Mouse (Mus musculus) embryo, embryonic 10.5 days (tissue): Measurements from ENCODE around the gene P4hb.
"Not testable (repeated sequence)": the region's sequence is repeated elsewhere in the genome, so short reads cannot be mapped to it uniquely, and the experiment has no call there.

Experiments
- DNase-seq: peaks from one replicate; pipeline ENCODE4 v3.0.0-alpha.2; 2015; ENCODE audit warnings: low spot score

Gene P4hb

DNA sequence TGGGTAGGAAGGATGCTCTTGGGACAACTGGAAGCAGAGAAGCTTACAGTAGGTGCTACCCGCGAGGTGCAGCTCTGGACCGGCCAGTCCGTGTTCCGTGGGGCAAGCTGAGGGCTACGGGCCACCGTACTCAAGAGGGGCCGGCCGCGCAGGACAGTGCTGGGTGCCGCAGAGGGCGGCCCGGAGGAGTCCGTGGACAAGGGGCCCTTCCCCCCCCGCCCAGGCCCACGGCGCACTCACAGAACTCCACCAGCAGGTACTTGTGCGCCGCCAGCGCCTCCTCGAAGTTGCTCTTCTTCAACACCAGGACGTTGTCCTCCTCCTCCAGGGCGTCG is 669 bp downstream of the P4hb start:
- no peak for DNase-seq

- DNase-seq = no peak
These were observed 1.2 kb downstream of the P4hb start for GRCm38 (mm10) chr11:120571754-120572416.

GRCm38 (mm10) chr11:120571122-120571521 is 1.9 kb downstream of the P4hb start:
- DNase-seq = no peak

- no peak for DNase-seq
These were observed 4.7 kb downstream of the P4hb start for GRCm38 (mm10) chr11:120568324-120568723.

DNA sequence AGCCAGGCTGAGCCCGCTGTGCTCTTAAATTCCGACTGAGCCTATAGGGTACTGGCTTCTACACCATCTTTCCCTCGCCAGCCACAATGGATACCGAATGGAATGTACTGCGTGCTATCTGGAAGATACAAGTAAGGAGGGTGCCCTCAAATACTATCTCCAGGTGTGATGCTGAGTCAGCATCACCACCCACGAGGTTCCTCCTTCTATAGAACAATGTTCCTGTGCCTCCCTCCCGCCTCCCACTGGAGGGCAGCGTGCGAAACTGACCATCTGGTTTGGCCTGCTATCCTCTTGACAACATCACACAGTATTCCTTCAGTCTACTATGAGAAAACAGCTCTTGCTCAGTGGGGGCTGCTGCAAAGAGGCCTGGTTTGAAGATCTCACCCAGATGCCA is 7.9 kb downstream of the P4hb start:
- no peak for DNase-seq

DNA sequence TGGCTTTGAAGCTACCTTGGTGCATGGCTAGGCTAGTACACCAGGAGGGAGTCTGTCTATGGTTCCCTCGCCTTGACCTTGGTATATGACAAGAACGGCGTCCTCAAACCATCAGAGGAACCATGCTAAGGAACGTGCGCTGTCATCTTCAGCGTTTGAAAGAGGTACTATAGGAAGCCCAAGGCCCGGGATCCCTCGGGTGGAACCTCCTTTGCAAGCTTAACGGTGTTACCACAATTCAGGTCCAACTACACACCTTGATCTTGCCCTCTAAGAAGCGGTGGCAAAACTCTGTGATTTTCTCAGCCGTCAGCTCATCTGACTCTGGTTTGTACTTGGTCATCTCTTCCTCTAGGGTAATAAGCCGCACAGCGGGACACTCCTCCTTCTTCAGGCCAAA is 10.1 kb downstream of the P4hb start:
- DNase-seq = no peak

DNA sequence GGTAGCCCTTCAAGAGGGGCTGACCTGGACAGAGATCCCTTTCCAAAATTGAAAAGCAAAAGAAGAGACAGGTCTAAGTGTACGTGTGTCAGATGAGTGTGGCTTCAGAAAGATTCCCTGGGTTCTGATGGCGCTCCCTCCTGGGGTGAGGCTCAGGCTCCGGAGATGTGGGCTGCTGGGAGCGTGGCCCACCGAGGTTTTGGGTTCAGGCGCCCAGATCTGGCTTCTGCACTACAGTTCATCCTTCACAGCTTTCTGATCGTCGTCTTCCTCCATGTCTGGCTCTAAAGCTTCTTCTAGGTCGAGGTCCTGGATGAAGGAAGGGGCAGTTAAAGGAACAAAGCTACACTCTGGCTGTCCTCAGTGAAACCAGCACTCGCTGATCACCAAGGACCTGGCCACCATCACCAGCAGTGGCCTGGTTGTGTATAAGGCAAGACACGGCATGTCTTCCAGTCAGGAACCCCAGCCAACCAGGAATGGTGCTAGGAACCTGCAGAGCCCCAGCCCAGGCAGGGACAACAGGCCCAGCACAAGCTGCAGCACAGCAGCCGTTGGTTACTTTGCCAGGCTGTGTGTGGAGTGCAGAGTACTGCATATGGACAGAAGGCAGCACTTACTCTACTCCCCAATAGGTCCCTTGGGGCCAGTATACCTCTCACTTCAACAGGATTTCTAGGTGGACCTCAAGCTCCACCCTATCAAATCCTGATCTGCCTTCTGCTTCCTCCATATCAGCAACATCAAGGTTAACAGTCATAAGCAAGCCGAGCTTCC is 11.9 kb downstream of the P4hb start:
- no peak for DNase-seq

DNA sequence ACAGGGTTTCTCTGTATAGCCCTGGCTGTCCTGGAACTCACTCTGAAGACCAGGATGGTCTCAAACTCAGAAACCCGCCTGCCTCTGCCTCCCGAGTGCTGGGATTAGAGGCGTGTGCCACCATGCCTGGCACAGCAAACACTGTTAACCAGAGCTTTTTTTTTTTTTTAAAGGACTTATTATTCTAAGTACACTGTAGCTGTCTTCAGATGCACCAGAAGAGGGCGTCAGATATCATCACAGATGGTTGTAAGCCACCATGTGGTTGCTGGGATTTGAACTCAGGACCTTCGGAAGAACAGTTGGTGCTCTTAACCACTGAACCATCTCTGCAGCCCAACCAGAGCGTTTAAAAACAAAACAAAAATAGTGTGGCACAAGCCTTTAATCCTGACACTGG is 14.2 kb downstream of the P4hb start:
- not testable (repeated sequence) for DNase-seq

DNA sequence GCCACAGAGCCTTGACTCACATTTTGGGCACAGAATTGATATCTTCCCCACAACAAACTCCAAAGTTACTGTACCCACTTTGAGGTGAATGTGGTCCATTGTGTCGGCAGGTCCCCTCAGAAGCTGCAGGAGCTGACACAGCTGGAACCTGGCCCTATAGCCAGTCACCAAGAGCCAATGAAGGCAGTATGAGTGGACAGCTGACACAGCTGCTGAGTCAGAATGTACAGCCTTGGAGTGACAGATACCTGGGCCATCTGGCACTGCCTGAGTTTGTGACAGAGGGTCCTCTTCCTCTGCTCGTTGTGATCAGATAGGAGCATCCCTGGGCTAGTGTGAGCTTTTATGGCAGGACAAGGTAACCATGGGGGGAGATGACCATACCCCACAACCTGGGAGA is 17.8 kb downstream of the P4hb start:
- no peak for DNase-seq

DNA sequence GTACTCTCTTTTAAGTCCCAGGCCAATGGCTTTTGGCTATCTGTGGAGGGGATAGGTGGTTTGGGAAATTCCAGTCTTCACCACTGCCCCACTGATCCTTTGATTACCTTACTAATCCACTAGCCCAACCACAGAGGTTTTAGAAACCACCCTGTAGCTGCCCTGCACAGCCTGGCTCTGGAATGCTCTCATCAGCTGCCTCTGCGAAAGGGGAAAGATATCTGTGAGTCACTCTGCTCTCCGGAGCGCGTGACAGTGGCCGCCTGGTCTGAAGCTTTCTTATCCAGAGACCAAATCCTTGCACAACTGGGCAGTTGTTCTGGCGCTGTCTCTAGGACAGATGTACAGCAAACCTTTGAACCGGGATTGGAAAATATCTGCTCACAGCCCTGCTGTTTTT is 18.2 kb downstream of the P4hb start:
- DNase-seq = no peak

DNA sequence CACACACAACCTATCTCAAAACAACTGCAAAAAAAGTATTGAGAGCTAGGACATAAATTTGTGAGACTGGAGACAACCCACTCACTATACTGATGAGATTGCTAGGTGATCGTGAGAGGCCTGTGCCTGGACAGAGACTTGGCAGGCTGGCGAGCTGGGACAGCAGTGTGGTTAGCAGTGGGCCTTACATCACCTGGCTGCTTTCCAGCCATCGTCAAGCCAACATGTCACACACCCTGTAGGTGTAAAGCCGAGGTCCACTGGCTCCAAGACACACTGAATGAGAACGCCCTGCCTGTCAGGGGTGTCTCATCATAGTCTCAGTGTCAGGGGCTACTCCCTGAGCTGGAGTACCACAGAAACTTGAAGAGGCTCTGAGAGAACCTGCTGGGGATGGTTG is 20.3 kb downstream of the P4hb start:
- no peak for DNase-seq

DNA sequence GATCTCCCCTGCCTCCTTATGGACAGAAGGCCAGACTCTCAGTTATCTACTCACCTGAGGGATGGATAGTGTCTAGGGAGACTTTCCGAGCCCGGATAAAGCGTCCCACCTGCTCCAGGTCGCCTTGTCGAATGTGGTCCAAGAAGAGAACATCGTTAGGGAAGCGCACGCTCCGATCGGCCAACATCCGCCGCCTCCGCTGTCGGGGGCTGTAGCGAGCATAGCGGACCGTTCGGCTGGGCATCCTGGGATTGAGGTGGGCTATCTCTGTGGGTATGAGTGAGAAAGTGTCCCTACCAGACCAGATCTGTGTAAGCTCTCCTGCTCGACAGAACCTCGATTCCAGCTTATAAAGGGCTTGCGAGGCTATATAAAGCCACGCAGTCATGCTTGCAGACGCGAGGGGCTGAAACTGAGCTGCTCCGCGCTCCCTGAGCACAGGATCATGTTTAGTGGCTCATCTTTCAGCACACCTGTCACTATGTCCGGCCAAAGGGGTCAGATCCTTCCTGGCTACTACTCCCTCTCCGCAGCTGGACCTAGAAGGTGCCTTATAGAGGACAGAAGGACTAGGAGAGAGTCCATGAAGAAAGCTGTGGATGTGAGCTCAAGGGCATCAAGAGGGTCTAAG is 22.1 kb downstream of the P4hb start, which contains the start of gene Ppp1r27:
TSS of gene Ppp1r27 (minus strand) at position 323 of the 631 bp plus-strand sequence.
- no peak for DNase-seq

DNA sequence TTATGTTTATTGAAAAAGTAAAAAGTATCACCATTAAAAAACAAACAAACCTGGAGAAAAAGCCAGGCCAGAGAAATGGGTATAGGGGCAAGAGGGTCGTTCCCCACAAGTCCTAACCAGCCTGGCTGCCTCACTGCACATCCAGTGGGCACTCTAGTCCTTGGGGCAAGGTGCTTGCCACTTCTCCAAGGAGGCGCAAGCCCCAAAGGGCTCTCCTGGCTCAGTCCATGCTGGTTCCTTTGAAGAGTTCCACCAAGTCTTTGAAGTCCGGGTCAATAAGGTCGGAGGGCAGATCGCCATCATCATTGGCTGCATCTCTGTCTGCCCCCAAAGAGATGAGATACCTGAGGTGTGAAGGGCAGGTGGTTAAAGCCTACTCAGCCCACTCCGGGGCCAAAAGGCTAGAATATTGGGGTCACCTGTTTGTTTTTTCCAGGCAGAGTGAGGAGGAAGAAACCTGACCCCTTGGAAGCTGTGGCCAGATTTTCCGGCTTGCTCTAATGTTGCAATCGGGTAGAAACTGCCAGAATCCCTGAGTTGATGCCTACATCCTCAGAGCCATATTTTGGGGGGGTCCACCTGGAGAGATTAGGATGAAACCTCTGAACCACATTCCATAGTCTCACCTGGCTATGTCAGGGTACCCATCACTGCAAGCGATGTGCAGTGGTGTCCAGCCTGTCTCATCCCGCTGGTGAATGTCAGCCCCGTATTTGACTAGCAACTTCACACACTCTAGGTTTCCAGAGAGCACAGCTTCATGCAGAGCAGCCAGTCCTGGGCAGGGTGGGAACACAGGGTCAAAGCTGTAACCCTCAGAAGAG is 22.9 kb downstream of the P4hb start:
- no peak for DNase-seq

DNA sequence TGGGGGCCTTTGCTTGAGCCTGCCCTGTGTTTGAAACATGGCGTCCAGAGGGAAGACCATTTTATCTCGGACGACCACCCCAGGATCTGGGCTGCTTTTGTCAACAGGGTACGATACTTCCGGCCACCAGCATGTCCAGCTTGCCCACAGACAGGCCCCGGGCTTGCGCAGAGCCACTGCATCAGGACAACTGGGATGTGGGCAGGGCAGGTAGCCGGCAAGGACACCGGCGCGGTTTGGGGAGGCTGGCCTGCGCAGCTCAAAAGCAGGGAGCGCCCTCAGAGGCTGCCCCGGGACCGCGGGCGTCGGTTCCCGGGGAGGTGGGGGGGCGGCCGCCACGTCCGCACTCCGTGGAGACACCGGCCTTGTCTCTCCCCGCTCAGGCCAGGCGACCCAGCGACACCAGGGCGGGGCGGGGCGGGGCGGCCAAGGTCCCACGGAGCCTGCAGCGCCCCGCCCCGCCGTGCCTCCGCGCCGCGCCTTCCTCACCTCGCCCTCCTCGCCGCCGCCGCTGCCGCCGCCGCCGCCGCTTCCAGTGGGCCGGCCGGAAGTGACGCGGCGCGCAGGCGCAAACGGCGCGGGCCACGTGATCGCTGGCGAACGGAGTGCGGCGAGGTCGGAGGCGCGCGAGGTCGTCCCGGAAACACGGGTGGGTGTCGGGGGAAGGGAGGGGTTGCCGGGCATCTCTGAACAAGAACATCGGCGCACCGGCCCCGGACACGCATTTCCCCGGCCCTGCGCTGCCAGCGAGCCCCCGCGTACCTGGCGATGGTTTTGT is 23.7 kb downstream of the P4hb start, which contains the start of gene Mcrip1:
TSS of gene Mcrip1 (minus strand) at position 560 of the 778 bp plus-strand sequence.
- peak; percentile 90 for DNase-seq

- DNase-seq = no peak
These were observed 24.3 kb downstream of the P4hb start for GRCm38 (mm10) chr11:120548786-120549167.

DNA sequence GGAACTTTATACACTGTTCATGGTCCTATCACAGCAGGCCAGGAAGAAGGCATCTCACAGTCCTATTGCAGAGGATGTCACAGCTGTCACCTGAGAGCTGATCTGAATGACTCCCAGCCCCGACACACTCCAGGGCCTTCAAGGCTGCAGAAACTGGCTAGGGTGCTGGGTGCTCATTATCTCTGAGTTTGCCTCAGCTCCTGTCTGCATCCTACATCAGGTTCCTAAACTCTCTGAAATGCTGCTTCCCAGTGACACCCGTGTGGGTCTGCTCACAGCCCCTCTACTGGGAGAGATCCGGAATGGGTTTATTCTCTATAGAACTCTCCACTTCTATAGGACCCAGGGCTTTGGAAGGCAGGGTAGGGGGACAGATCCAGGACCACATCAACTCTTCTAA is 24.8 kb downstream of the P4hb start:
- DNase-seq = no peak

DNA sequence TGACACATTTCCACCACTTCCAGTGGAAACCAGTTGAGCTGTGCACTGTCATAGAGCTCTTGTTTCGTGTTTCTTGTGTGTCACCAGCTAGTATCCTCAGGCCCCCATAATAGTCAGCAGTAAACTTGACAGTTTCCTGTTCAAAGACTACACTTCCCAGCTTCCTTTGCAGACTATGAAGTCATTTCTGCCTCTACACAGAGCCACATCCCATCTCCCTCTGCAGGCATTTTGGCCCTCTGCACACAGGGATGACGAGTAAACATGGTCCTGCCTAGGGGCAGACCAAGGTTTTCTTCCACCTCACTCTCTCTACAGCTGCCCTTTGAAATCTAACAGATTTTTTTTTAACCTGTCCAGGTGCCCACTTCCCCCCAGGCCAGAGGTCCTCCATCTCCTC is 25.6 kb downstream of the P4hb start:
- no peak for DNase-seq

- no peak for DNase-seq
These were observed 27.1 kb downstream of the P4hb start for GRCm38 (mm10) chr11:120545964-120546363.

- no peak for DNase-seq
These were observed 30.7 kb downstream of the P4hb start for GRCm38 (mm10) chr11:120542376-120542775.

- peak; percentile 56 for DNase-seq
These were observed 31.1 kb downstream of the P4hb start for GRCm38 (mm10) chr11:120541907-120542306.

DNA sequence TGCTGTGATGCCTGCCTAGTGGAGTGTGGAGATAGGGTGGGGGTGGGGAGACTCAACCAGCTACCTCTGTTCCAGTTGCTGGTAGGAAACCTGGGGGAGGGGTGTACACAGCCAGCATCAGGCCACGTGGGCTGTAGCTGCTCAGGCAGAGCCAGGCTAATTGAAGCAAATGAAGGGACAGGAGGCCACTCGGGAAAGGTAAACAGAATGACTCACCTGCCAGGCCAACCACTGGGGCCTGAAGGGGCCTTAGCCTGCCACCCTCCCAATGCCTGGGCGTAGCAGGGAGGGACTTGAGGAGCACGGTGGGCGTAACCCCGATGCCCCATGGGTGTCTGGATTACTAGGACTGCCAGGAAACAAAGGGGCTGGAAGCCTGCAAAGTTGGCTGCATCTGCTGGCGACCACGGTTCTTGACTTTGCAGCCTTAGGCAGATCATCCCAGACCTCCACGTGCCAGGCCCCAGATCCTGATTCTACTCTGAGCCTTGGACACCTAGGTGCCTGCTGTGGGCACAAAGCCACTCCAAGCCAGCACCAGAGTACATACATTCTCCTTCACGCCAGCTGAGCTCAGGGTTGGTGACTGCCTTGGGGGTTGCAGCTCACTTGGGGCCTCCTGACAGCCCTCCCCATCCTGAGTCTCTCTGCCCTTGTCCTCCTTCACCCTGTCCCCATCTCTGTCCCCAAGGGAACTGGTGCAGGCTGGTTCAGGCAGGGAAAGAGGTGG is 33.6 kb downstream of the P4hb start:
- peak; percentile 30 for DNase-seq
